9 mouse cellular contexts compared by ENCODE assay signal in the genomic region with DNA sequence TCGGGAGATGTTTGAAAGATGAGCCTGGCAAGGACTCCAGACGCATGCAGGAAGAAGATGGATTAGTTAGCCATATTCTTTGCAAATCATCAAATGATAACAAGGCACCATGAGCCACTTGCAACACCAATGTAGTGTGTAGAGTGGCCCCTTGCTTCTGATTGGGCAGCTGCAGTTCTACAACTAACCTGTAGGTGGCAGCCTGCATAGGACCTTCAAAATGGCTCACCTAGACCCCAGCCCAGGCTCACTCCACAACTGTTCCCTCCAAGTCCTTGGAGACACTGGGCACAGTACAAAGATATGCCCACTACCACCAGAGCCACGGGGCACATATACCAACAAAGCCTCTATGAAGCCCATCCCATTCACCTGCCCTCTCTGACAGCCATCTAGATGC. TPM values are rescaled to one million over a fixed set of nuclear protein-coding genes. Genes with fewer than 3 reads are reported as not detected.
DNase-seq lines count a peak whose midpoint lies in the region; ATAC-seq and TF ChIP-seq lines count a peak whose summit lies in the region.
"Had no signal": no experiment of that assay in that cellular context is flagged by ENCODE, and none has a peak within 500 bp of the region (broad histone marks: within the 10 kb centered on the region; RNA-seq: fewer than 3 reads in every experiment).

No protein-coding gene starts in this region.

- TF ChIP-seq EP300 in stomach, postnatal 0 days (optimal IDR thresholded peaks at IDR 0.05) = no peak

- DNase-seq in adrenal gland, adult (ENCODE audit: inconsistent age in 2 of 2, low spot score in 1 of 2) = peak; percentile 8 to 58
- DNase-seq in adrenal gland, adult 8-10 months = no peak
- peak; percentile 10 for DNase-seq in kidney, adult 2 months
- DNase-seq in kidney, adult 11 months = no peak
- peak; percentile 4 for DNase-seq in adrenal gland, adult 2 months
- peak; percentile 5 for DNase-seq in kidney, postnatal 14 days
- no peak for DNase-seq in stomach, postnatal 0 days (ENCODE audit: low spot score)
- no peak for DNase-seq in T-cell, adult 2 months (ENCODE audit: low spot score)

- H3K4me3 ChIP-seq in kidney, adult 2 months (ENCODE audit: insufficient read depth, low read depth, low read length) = no peak overlapping the region
- no peak overlapping the region for H3K4me3 ChIP-seq in stomach, postnatal 0 days (ENCODE audit: low read depth, low read length)
- H3K4me3 ChIP-seq: embryonic facial prominence, embryonic 12.5 days had no signal

- H3K4me1 ChIP-seq in kidney, adult 2 months (ENCODE audit: control insufficient read depth, insufficient read depth, low read length) = no peaks in the 10 kb centered on the region
- no peaks in the 10 kb centered on the region for H3K4me1 ChIP-seq in stomach, postnatal 0 days (replicated peaks; ENCODE audit: control insufficient read depth, insufficient read depth)
- H3K4me1 ChIP-seq: embryonic facial prominence, embryonic 12.5 days had no signal

- ATAC-seq in stomach, postnatal 0 days (ENCODE audit: low FRiP score, low TSS enrichment) = no peak

- no peaks in the 10 kb centered on the region for H3K9me3 ChIP-seq in stomach, postnatal 0 days (ENCODE audit: control insufficient read depth, low read length)
- H3K9me3 ChIP-seq: embryonic facial prominence, embryonic 12.5 days had no signal

- no peak overlapping the region for H3K9ac ChIP-seq in stomach, postnatal 0 days (ENCODE audit: low read length)
- H3K9ac ChIP-seq: embryonic facial prominence, embryonic 12.5 days had no signal

- no peak for TF ChIP-seq POLR2A in kidney, adult 2 months (IDR thresholded peaks at IDR 0.05; ENCODE audit: low read depth, low read length)

- no peaks in the 10 kb centered on the region for H3K36me3 ChIP-seq in kidney, adult 2 months (ENCODE audit: control insufficient read depth, insufficient read depth, low read length)
- no peaks in the 10 kb centered on the region for H3K36me3 ChIP-seq in stomach, postnatal 0 days (ENCODE audit: control insufficient read depth, insufficient read depth, low read length)
- H3K36me3 ChIP-seq: embryonic facial prominence, embryonic 12.5 days had no signal

- H3K27me3 ChIP-seq in kidney, adult 2 months (replicated peaks; ENCODE audit: control insufficient read depth, insufficient read depth, low read length) = no peaks in the 10 kb centered on the region
- no peaks in the 10 kb centered on the region for H3K27me3 ChIP-seq in stomach, postnatal 0 days (ENCODE audit: control insufficient read depth, insufficient read depth, low read length)
- H3K27me3 ChIP-seq: embryonic facial prominence, embryonic 12.5 days had no signal

- H3K27ac ChIP-seq in kidney, adult 2 months (ENCODE audit: insufficient read depth, low read depth, low read length) = no peak overlapping the region
- no peak overlapping the region for H3K27ac ChIP-seq in stomach, postnatal 0 days (replicated peaks)
- H3K27ac ChIP-seq: embryonic facial prominence, embryonic 12.5 days had no signal

- H3K4me2 ChIP-seq in stomach, postnatal 0 days (replicated peaks; ENCODE audit: low read depth) = no peak overlapping the region
- H3K4me2 ChIP-seq: embryonic facial prominence, embryonic 12.5 days had no signal

- peak; percentile 56; the same call in 1 of the 2 replicates for TF ChIP-seq CTCF in kidney, adult 2 months (conservative IDR thresholded peaks at IDR 0.05; ENCODE audit: insufficient read depth, insufficient read length, low read depth, low read length)
- peak; percentile 68 for TF ChIP-seq CTCF in stomach, postnatal 0 days (IDR thresholded peaks at IDR 0.05; ENCODE audit: low read depth)

- WGBS in kidney, adult 2 months = 48% methylated on average over 3 of the region's 3 CpGs
- 43% methylated on average over 3 of the region's 3 CpGs for WGBS in stomach, postnatal 0 days

RNA-seq across cellular contexts. Expression of a gene that starts 35.4 kb away (rescaled TPM):
- total RNA-seq in adrenal gland, adult 8-10 months (2022) = under 1 TPM in 1 of 4 experiments, not detected in 3; 0.10 TPM
- polyA plus RNA-seq in kidney, adult 2 months (2012; rRNA removed) = 0.07 TPM in 1 of 2 replicates, not detected in the other
- total RNA-seq in adrenal gland, adult 2 months (2021) = not detected
- not detected in 2 replicates for polyA plus RNA-seq in adrenal gland, adult 2 months (2012; rRNA removed)
- not detected in 2 replicates for polyA plus RNA-seq in stomach, postnatal 0 days (2015; fragmentation: Nextera tagmentation; extraction: Ambion mirVana)

RNA-seq across cellular contexts. Expression of a gene that starts 52.3 kb away (rescaled TPM):
- 1 to 10 TPM in 3 of 4 experiments, under 1 TPM in 1; 0.92 to 2.9 (median 1.5) TPM for total RNA-seq in adrenal gland, adult 8-10 months (2022)
- polyA plus RNA-seq in kidney, adult 2 months (2012; rRNA removed) = 0.03 TPM in 1 of 2 replicates, not detected in the other
- under 1 TPM; 0.21 to 0.49 TPM for total RNA-seq in adrenal gland, adult 2 months (2021)
- polyA plus RNA-seq in adrenal gland, adult 2 months (2012; rRNA removed) = 1.1 and 1.9 TPM in 2 replicates
- 0.16 TPM in 2 replicates for polyA plus RNA-seq in stomach, postnatal 0 days (2015; fragmentation: Nextera tagmentation; extraction: Ambion mirVana)

Comparison
In these comparisons a context has a peak if more than half of its experiments do, and no peak if none do; other contexts are left out.
1. DNase-seq: peak in adrenal gland, adult (2 of 2), kidney, adult 2 months (single experiment), adrenal gland, adult 2 months (single experiment) and kidney, postnatal 14 days (single experiment); none in adrenal gland, adult 8-10 months (single experiment), kidney, adult 11 months (single experiment), stomach, postnatal 0 days (single experiment) and T-cell, adult 2 months (single experiment).